Mouse (Mus musculus): ENCODE data around the gene Gca.

- no peak for TF ChIP-seq CTCF (IDR thresholded peaks at IDR 0.05)
- peak; percentile 69 for TF ChIP-seq EP300 (IDR thresholded peaks at IDR 0.05)
Observed at GRCm38 (mm10) chr2:62651890-62652289, 12.2 kb upstream of the Gca start.
